Mouse (Mus musculus) heart, embryonic 13.5 days (tissue): ENCODE measurements around the gene Rap2a. TPM values are rescaled to one million over a fixed set of nuclear protein-coding genes. Genes with fewer than 3 reads are reported as not detected.
A peak's percentile ranks its signal among the peaks of the same experiment; 100 is the strongest.

Source experiments
- ATAC-seq: fragments of 200-750 bp; cut with Nextera tagmentation; 2 replicates; pipeline ENCODE4 v1.8.0; 2017; ENCODE audit warnings: moderate TSS enrichment; ENCODE audit not compliant: insufficient number of reproducible peaks, low FRiP score, low TSS enrichment; ENCODE audit errors: extremely low read depth
- H3K27ac ChIP-seq: fragments of 300-500 bp; sonication (generic); replicated peaks from 2 replicates; pipeline ENCODE4 v1.5.1; 2015; ENCODE audit warnings: moderate library complexity, mild to moderate bottlenecking, inconsistent platforms
- H3K27me3 ChIP-seq: fragments of 300-500 bp; sonication (generic); replicated peaks from 2 replicates; pipeline ENCODE4 v1.6.1; 2015; ENCODE audit warnings: mild to moderate bottlenecking, inconsistent platforms
- H3K36me3 ChIP-seq: fragments of 300-500 bp; sonication (generic); 2 replicates; pipeline ENCODE4 v1.6.1; 2015; ENCODE audit warnings: mild to moderate bottlenecking, inconsistent platforms
- H3K4me1 ChIP-seq: fragments of 300-500 bp; sonication (generic); 2 replicates; pipeline ENCODE4 v1.6.1; 2015; ENCODE audit warnings: inconsistent platforms
- H3K4me2 ChIP-seq: fragments of 300-500 bp; sonication (generic); 2 replicates; pipeline ENCODE4 v1.6.1; 2015; ENCODE audit warnings: inconsistent platforms, mild to moderate bottlenecking, moderate library complexity
- H3K4me3 ChIP-seq: fragments of 300-500 bp; sonication (generic); 2 replicates; pipeline ENCODE4 v1.5.1; 2015; ENCODE audit warnings: moderate library complexity, mild to moderate bottlenecking, inconsistent platforms
- H3K9ac ChIP-seq: fragments of 300-500 bp; sonication (generic); 2 replicates; pipeline ENCODE4 v1.6.1; 2015; ENCODE audit warnings: inconsistent platforms, mild to moderate bottlenecking, moderate library complexity
- H3K9me3 ChIP-seq: fragments of 300-500 bp; sonication (generic); 2 replicates; pipeline ENCODE4 v1.6.1; 2016; ENCODE audit warnings: inconsistent platforms
- WGBS: fragments of 180-500 bp; shearing (Covaris S2); methylation state at CpG from one replicate; pipeline ENCODE4 v1.1.7; 2015; ENCODE audit warnings: mixed read lengths; 5-methylcytosine and 5-hydroxymethylcytosine counted together
- polyA plus RNA-seq: library from polyadenylated mRNA; unstranded; fragments of >200 nt; fragmentation: Nextera tagmentation; extraction: Ambion mirVana; gene quantifications from 2 replicates; pipeline ENCODE4 v1.2.1, GENCODE M21; 2015

Gene Rap2a
- polyA plus RNA-seq, 1 experiment from 2014 or later: 7.8 TPM

- Histone ChIP-seq H3K9me3 (no peaks in the 10 kb centered on the region), H3K9ac (no peak overlapping the region), H3K4me1 (no peaks in the 10 kb centered on the region), H3K27ac (no peak overlapping the region), H3K36me3 (no peaks in the 10 kb centered on the region), H3K4me2 (no peak overlapping the region), H3K27me3 (no peaks in the 10 kb centered on the region), H3K4me3 (no peak overlapping the region)
- no peak for ATAC-seq
- WGBS: 73% methylated on average over 5 of the region's 5 CpGs
These were observed 40.5 kb downstream of the Rap2a start for GRCm38 (mm10) chr14:120518706-120519105.

DNA sequence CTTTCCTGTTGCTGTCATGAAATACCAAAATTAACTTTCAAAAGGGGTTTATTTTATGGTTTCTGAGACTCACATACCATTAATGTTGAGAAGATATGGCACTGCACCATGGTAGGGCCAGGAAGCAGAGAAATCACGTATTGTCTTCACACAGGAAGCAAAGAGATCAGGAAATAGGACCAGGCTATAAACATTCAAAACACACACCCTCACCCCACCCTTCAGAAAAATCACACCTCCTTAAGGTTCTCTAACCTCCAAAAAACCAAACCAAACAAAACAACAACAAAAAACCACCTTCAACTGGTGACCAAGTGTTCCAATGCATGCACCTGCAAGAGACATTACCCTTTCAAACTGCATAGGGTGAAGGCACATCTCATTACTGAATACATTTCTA is 41.7 kb downstream of the Rap2a start:
- no peaks in the 10 kb centered on the region for H3K9me3 ChIP-seq

DNA sequence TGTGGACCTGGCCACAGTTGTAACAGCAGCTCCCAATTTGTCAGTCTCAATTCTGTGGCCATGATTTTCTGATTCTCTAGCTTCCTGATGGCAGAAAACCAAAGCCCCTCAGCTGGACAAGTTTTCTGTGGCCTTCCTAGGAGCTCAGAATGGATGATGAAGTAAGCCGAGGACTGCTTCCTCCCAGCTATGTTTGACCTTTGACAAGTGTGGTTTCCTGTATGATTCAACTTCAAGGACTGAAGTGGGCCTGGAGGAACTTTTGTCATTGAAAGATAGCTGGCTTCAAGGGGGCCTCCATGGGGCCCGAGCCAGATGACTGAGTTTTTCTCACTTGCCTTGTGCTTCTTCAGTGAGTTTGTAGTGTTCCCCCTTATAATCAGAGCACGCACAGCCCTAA is 42.6 kb downstream of the Rap2a start:
- ATAC-seq: no peak
- no peaks in the 10 kb centered on the region for H3K36me3 ChIP-seq
- 59% methylated on average over 3 of the region's 3 CpGs for WGBS
- H3K9ac ChIP-seq: no peak overlapping the region
- H3K4me3 ChIP-seq: no peak overlapping the region
- no peak overlapping the region for H3K4me2 ChIP-seq
- H3K27me3 ChIP-seq: no peaks in the 10 kb centered on the region
- no peaks in the 10 kb centered on the region for H3K9me3 ChIP-seq
- H3K4me1 ChIP-seq: no peaks in the 10 kb centered on the region
- H3K27ac ChIP-seq: no peak overlapping the region

More for the DNA sequence above, 41.7 kb downstream of the Rap2a start:
- H3K27ac ChIP-seq: no peak overlapping the region
- no peak overlapping the region for H3K9ac ChIP-seq
- H3K4me3 ChIP-seq: no peak overlapping the region
- ATAC-seq: no peak
- WGBS: 67% methylated on average over 1 of the region's 1 CpGs
- H3K4me1 ChIP-seq: no peaks in the 10 kb centered on the region
- H3K36me3 ChIP-seq: no peaks in the 10 kb centered on the region
- H3K4me2 ChIP-seq: no peak overlapping the region
- no peaks in the 10 kb centered on the region for H3K27me3 ChIP-seq

DNA sequence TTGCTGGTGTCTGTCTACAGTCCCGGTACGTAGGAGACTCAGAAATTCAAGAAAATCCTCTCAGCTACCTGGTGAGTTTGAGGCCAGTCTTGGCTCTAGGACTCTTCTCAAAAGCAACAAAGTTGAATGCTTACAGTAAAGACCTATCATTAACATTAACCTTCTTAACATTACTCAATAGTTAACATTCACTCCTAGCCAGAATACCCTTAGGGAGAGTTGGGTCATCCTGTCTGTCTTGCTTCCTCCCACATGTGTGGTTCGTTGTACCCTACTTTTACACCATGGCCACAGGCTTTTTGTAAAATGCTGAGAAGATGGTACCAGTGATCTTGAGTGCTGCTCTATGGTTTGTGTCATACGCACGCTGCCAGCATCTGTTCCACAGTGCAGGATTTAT is 45.1 kb downstream of the Rap2a start:
- H3K27me3 ChIP-seq: no peaks in the 10 kb centered on the region
- no peak overlapping the region for H3K4me2 ChIP-seq
- no peaks in the 10 kb centered on the region for H3K4me1 ChIP-seq
- no peak overlapping the region for H3K9ac ChIP-seq
- H3K9me3 ChIP-seq: no peaks in the 10 kb centered on the region
- no peak for ATAC-seq
- no peak overlapping the region for H3K27ac ChIP-seq
- WGBS: 89% methylated on average over 5 of the region's 5 CpGs
- H3K4me3 ChIP-seq: no peak overlapping the region
- H3K36me3 ChIP-seq: no peaks in the 10 kb centered on the region

DNA sequence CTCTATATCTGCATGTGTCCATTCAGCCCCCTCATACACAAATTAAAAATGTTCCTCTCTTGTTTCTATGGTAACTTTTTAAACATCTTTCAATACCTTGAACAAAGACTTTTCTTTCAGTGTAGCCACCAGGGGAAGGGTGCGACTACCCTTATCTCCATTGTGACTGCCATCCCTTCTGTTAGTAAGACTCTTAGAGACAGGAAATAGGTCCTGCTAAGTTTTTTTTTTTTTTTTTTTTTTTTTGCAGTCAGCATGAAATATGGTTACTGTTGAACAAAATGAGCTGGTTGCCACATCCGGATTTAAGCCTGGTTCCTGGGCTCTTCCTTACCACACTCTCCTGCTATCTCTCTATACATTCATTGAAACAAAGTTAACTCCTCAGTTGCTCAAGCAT is 47.4 kb downstream of the Rap2a start:
- no peak overlapping the region for H3K27ac ChIP-seq
- no peak overlapping the region for H3K4me3 ChIP-seq
- no peak overlapping the region for H3K9ac ChIP-seq
- no peaks in the 10 kb centered on the region for H3K27me3 ChIP-seq
- ATAC-seq: no peak
- WGBS: 56% methylated on average over 2 of the region's 2 CpGs
- no peaks in the 10 kb centered on the region for H3K4me1 ChIP-seq
- H3K4me2 ChIP-seq: no peak overlapping the region
- no peaks in the 10 kb centered on the region for H3K9me3 ChIP-seq
- no peaks in the 10 kb centered on the region for H3K36me3 ChIP-seq

GRCm38 (mm10) chr14:120533301-120533700 is 55.1 kb downstream of the Rap2a start:
- Histone ChIP-seq H3K4me3 (no peak overlapping the region), H3K9me3 (no peaks in the 10 kb centered on the region), H3K4me1 (peaks cover 23% of the 10 kb centered on the region), H3K9ac (no peak overlapping the region), H3K36me3 (no peaks in the 10 kb centered on the region), H3K27me3 (no peaks in the 10 kb centered on the region), H3K4me2 (no peak overlapping the region), H3K27ac (peak overlapping the region; percentile 81; the same call in 1 of the 2 replicates)
- 89% methylated on average over 3 of the region's 3 CpGs for WGBS
- no peak for ATAC-seq

GRCm38 (mm10) chr14:120534841-120535271 is 56.6 kb downstream of the Rap2a start:
- Histone ChIP-seq H3K27ac (0 out of 2 replicates have a peak overlapping the region, but pooled peaks have one; percentile 28), H3K4me2 (no peak overlapping the region), H3K4me3 (no peak overlapping the region), H3K9ac (no peak overlapping the region), H3K27me3 (no peaks in the 10 kb centered on the region), H3K36me3 (no peaks in the 10 kb centered on the region), H3K9me3 (no peaks in the 10 kb centered on the region), H3K4me1 (peaks cover 27% of the 10 kb centered on the region)
- ATAC-seq: no peak
- 43% methylated on average over 3 of the region's 3 CpGs for WGBS

GRCm38 (mm10) chr14:120535446-120535845 is 57.2 kb downstream of the Rap2a start:
- no peaks in the 10 kb centered on the region for H3K36me3 ChIP-seq
- H3K4me1 ChIP-seq: peaks cover 27% of the 10 kb centered on the region
- no peaks in the 10 kb centered on the region for H3K9me3 ChIP-seq
- H3K4me2 ChIP-seq: no peak overlapping the region
- ATAC-seq: no peak
- H3K27me3 ChIP-seq: no peaks in the 10 kb centered on the region
- WGBS: 65% methylated on average over 4 of the region's 4 CpGs
- H3K27ac ChIP-seq: no peak overlapping the region
- H3K4me3 ChIP-seq: no peak overlapping the region
- no peak overlapping the region for H3K9ac ChIP-seq

- Histone ChIP-seq H3K27me3 (no peaks in the 10 kb centered on the region), H3K4me1 (peaks cover 27% of the 10 kb centered on the region), H3K9ac (no peak overlapping the region), H3K4me3 (no peak overlapping the region), H3K4me2 (no peak overlapping the region), H3K27ac (no peak overlapping the region), H3K36me3 (no peaks in the 10 kb centered on the region), H3K9me3 (no peaks in the 10 kb centered on the region)
- ATAC-seq: no peak
- 71% methylated on average over 3 of the region's 3 CpGs for WGBS
These were observed 57.7 kb downstream of the Rap2a start for GRCm38 (mm10) chr14:120535924-120536323.

DNA sequence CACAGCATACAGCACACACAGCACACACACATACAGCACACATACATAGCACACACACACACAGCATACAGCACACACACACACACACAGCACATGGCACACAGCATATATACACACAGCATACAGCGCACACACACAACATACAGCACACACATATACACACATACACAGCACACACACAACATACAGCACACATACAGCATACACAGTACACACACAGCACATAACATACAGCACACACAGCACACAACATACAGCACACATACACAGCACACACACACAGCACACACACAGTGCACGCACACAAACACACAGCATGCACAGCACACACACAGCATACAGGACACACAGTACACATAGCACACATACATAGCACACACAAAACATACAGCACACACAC is 60.9 kb downstream of the Rap2a start:
- Histone ChIP-seq H3K4me3 (no peak overlapping the region), H3K27ac (no peak overlapping the region), H3K27me3 (no peaks in the 10 kb centered on the region), H3K36me3 (no peaks in the 10 kb centered on the region), H3K4me1 (peaks cover 10% of the 10 kb centered on the region), H3K9ac (no peak overlapping the region), H3K9me3 (no peaks in the 10 kb centered on the region), H3K4me2 (no peak overlapping the region)
- ATAC-seq: no peak
- WGBS: 66% methylated on average over 2 of the region's 2 CpGs

DNA sequence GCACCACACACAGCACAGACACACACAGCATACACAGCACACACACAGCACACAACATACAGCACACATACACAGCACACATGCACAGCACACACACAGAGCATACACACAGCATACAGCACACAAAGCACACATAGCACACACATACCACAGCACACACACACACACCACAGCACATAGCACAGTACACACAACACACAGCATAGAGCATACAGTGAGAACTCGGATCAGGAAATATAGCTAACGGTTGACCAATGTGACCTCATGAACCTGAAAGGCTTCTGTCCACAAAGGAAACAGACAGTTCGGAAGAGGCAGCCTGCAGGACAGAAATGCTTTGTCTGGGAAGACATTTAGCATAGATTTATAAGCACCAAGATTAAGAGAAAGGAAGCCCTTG is 61.4 kb downstream of the Rap2a start:
- ATAC-seq: no peak
- H3K27ac ChIP-seq: no peak overlapping the region
- no peak overlapping the region for H3K9ac ChIP-seq
- no peak overlapping the region for H3K4me2 ChIP-seq
- H3K9me3 ChIP-seq: no peaks in the 10 kb centered on the region
- H3K36me3 ChIP-seq: no peaks in the 10 kb centered on the region
- 66% methylated on average over 3 of the region's 3 CpGs for WGBS
- peaks cover 12% of the 10 kb centered on the region for H3K4me1 ChIP-seq
- H3K27me3 ChIP-seq: no peaks in the 10 kb centered on the region
- no peak overlapping the region for H3K4me3 ChIP-seq

DNA sequence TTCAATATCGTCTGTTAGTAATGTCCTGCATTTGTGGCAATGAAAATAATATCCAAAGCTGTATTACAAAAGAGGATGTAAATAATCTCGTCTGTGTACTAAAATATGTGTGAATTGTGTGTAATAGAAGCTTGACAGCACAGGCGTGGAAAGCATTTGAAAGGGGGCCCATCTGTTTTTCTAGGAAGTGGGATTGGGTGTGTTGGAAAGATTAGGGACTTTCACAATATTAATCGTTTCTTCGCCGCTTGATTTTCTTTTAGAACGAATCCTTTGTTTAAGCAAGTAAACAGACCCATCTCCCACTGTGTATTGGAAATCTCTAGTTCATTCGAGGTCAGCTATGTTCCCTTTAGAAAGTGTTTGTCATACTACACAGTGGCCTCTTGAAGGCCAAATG is 64.2 kb downstream of the Rap2a start:
- Histone ChIP-seq H3K4me3 (no peak overlapping the region), H3K4me1 (peaks cover 17% of the 10 kb centered on the region), H3K9me3 (no peaks in the 10 kb centered on the region), H3K27me3 (no peaks in the 10 kb centered on the region), H3K9ac (no peak overlapping the region), H3K27ac (no peak overlapping the region), H3K36me3 (no peaks in the 10 kb centered on the region), H3K4me2 (no peak overlapping the region)
- ATAC-seq: no peak
- WGBS: 59% methylated on average over 8 of the region's 8 CpGs
